Mouse (Mus musculus) right cerebral cortex, postnatal 10 days (tissue): ENCODE measurements around the gene Gm10428.
"Not testable (repeated sequence)": the region's sequence is repeated elsewhere in the genome, so short reads cannot be mapped to it uniquely, and the experiment has no call there.

Experiments
- DNase-seq, 2 experiments: peaks; one replicate each; pipeline ENCODE4 v3.0.0; 2021; ENCODE audit warnings: low spot score in 2 of 2

Gene Gm10428

DNA sequence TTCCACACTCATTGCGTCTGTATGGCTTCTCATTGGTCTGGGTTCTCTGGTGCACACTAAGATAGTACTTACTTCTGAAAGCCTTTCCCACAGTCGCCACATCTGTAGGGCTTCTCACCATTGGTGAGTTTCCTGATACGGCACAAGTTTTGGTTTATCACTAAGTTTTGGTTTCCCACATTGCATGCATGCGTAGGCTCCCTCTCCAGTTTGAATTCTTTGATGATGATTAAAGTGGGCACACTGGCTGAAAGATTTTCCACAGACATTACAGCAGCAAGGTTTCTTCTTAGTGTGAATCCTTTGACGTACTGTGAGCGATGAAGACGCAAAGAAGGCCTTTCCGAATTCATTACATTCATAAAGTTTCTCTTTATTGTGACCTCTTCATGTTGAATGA, at the start of gene Gm10428:
TSS of gene Gm10428 (plus strand) at position 321 of the 400 bp plus-strand sequence.
- no peak for DNase-seq

DNA sequence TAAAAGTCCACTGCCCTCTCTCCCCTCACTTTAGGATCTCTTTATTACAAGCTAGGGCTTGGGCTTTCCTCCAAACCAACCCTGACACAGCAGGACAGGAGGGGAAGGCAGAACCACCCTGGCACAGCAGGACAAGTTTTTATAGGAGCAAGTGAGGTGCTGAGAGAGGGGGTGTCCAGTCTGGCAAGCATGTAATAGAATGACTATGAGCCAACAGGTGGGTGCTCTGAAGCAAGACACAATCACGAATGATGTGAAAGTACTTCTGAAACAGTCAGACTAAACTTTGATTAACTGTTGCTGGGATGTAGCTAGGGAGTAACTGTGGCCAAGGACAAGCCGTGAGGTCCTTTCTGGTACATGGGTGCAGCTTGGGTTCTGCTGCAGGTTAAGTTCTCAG, 46.8 kb upstream of the Gm10428 start:
- no peak for DNase-seq

DNA sequence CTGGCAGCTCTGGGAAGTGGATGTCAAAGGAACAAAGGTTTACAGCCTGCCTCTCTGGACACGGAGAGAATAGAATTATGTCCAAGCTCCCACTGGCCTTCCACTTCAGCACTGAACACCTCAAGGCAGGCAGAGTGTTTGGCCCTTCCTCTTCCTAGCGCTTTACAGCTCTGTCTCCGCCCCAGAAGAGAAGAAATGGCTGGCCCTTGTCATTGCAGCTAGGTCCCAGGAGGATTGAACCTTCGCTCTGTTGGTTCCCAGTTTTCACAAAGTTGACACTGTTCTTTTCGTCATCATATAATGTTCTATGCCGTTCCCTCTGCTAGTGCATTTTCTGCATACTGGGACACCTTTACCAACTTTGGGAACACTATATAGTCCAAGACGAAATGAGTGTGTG, 44.6 kb upstream of the Gm10428 start:
- no peak for DNase-seq

DNA sequence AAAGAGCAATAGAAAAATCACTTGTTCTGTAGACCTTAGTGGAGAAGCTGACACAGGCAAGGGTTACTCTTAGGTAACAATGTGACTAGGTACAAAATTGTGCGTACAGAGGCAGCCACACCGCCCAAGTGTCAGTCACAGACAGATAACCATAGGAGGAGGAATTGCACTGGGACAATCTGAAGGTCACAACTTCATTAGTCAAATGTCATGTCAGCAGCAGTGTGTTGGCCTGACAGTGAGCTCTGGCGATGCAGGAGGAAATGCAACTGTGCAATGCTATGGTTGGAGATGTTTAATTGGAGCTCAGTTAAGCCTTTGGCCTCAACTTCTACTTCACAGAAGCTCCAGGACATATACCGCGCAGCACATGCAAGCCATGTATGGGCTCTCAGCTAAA, 42.2 kb upstream of the Gm10428 start:
- DNase-seq: no peak

DNA sequence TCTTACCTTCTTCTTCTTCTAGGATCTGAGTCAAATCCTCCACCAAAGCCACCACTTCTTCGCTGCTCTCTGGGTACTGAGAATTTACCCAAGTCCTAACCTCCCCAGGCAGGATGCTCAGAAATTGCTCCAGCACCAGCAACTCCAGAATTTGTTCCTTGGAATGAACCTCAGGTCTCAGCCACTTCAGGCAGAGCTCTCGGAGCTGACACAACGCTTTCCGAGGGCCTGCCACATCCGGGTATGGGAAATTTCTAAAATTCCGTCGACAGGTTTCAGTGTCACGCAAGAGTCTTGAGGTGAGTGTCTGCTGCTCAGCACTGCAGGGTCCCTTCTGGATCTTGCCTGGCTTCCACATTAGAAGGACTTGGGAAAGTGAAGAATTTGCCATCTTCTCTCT, 24.6 kb upstream of the Gm10428 start:
- DNase-seq: no peak

DNA sequence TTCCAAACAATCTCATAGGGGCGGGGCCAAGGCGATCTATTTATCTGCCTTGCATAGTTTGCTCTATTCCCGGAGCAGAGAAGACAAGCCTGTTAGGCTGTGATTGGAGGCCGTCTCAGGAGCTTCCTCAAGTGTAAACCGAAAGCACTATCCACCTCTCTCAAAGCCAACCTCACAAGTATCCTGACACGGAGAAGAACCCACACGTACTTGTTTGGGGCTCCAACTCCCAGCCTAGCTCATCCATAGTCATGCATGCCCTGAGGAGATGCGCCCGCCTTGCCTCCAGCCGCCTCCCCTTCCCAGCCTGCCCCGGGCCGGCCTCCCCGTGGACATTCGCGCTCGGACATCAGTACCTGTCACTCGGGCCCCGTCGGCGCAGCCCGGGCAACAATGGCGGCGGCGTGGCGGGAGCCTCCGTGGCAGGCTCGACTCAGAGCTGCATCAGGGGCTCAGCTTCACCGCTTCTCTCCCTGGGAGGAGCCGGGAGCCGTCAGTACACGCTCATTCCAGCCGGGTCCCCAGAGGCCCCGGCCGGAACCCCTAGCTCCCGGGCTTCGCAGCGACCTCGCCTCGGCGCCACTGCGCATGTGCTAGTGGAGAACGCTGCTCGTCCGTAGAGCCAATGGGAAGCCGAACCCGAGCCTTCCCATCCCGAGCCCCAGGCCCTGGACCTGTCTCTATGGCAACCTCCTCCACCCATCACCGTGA, 21.4 kb upstream of the Gm10428 start, which contains the start of gene Zfp287:
TSS of gene Zfp287 (minus strand) at position 595 of the 711 bp plus-strand sequence.
- DNase-seq: peak; percentile 95 to 97

DNA sequence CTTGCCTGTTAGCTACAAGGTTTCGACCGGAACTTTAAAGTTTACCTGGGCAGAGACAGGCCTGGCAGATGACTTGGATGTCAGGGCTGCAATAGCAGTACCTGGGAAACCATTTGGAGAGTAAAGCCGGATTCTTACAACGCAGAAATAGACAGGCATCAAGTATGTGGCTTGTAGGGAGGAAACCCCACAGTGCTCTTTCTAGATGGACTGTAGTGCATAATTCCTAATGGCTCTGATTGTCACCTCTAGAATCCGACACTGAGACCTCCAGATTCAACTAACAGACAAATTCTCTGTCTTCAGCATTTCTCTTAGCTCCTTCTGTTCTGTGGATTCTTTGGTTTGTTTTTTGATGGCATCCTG, 20.9 kb upstream of the Gm10428 start:
- no peak for DNase-seq

DNA sequence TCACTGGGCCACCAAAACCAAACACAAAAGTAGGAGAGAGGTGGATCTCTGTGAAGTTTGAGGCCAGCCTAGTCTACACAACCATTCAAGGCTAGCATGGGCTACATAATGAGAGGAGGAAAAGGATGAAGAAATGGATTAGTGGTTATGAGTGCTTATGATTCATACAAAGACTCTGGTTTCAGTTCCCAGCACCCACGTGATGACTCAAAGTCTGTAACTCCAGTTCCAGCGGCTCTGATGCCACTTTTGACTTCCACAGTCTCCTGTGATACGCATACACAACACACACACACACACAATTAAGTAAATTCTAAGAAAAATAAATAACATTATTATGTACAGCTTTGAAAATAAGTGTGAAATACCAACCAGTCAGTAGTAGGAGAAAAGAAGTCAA, 20.2 kb upstream of the Gm10428 start:
- no peak for DNase-seq

DNA sequence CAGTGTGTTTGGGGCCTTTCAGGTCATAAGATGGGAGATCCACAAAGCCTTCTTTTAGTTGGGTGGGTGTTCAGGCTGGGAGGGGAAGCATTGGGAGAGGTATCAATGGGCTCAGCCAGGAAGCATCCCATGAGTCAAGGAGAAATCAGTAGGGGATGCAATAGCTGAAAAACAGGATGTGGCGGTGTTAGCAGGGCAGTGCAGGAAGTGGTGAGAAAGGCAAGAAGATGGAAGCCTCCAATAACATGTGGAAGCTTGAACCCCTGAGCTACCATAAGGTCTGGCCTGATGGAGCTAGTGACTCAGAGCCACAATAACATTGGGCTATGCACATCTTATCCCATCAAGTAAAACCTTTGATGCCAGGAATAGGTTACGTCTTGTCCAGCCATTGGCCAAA, 11.7 kb upstream of the Gm10428 start:
- DNase-seq: no peak

DNA sequence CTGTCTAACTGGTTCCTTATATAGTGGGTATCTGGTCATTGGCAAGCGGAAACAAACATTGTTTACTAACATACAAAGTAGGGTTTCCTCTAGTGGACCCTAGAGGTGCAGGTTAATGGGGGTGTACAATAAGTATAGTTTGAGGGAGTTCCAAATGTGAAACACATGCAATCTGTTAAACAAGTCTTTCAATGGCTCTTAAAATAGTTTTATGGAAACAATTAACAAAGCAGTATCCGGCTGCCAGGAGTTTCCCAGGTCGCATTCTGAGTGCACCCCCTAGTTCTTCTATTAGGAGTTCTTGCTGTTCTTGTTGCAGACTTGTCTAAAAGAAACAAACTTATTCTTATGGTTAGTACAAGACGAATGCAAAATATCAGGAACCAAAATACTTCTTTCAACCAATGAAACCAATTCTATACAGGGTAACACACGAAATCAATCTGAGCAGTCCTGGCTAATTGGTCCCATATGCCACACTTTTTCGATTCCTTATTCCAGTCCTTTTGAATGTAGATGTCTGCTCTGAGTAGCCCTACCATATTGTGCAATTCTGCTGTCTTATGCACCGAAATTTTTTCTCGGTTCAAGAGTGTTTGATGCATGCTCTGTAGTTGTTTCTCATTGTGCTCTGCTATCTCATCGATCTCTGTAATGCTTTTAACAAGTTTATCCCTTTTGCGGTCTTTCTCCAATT, 10.5 kb upstream of the Gm10428 start:
- DNase-seq: no peak

DNA sequence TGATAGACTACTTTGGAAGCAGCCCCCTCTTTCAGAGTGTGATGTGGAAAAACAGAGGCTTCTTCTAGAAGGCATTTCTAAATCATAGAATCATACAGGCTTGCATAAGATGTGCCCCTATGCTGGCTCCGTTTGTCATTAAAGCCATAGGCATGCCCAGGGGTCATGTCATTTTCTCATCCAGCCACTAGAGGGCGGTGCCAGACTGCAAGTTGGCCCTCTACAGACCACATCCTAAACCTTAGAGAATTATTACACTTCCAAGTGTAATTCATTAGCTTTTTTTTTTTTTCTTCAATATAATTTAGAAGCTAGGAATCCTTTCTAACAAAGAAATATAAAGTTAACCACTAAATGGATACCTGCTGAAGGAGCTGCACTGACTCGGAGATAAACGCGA, 8.8 kb upstream of the Gm10428 start:
- peak; percentile 71 to 83 for DNase-seq

DNA sequence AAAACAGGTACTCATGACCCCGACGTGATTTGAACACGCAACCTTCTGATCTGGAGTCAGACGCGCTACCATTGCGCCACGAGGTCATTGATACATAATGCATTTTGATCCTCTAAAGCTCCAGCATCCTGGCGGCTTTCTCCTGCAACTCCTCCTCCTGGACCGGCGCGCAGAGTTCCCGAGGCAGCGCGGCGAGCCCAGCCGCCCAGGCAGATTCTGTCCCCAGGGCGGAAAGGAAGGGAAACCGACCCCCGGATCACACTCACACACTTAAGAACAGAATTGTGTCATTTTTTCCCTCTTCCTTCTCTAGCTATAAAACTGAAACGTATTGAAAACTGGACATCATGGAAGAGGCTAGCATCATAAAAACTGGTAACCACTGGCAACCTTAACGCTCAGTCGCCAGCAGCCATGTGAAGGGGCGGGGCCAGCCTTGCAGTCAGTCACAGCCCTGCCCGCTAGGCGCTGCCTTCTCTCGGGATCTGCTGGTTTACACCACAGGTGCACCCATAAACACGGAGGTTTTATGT, 6.8 kb upstream of the Gm10428 start:
- peak; percentile 79 to 81 for DNase-seq

DNA sequence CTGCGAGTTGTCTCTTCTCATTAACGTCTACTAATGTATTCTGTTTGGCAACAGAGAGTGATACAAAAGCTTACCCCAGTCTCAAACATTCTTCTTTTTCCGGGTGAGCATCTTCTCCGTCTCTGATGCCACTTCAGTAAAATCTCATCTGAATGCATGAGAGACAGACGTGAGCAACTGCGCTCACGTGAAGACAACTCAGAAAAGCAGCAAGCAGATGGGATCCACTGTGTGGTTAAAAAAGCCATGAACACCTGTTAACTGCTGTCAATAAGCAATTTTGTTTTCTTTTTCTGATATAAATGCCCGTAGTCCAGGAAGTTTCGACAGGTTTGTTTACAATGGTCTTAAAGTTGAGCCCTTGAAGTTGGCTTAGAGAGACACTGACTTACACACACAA, 5.7 kb upstream of the Gm10428 start:
- DNase-seq: no peak

DNA sequence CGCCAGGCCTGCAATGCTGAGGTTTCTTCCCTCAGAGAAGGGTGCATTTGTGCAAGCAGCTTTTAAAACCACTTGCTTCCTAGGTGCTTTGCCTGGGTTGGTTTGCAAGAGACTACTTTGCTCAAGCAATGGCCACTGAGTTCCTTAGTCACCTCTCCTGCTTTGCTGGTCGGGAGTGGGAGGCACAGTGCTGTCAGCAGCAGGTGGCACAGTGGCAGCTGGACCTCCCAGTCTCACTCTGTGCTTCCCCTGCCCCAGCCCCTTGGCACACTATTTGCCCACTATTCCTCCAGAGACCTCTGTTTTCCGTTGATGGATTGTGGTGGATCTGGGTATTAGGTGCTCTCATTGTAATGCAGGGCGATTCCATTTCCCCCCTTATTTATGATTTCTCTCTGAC, 4.8 kb upstream of the Gm10428 start:
- DNase-seq: no peak

DNA sequence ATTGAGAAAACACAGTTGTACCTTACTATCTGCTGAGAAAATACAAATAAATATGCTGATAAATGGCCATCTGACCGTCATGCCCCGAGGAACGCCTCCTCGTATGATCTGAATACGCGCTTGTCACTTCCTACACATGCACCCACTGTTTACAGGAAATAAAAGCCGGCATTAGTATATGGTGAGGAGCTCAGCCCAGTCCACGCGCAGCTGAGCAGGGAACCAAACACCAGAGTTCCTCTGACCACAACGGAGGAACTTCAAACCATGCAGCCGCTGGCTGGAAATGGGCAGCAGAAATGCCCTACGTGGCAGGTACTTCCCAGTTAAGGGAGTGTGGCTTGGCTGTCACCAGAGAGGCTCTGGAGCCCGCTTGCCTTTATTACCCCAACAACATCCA, 3.5 kb upstream of the Gm10428 start:
- DNase-seq: not testable (repeated sequence)

DNA sequence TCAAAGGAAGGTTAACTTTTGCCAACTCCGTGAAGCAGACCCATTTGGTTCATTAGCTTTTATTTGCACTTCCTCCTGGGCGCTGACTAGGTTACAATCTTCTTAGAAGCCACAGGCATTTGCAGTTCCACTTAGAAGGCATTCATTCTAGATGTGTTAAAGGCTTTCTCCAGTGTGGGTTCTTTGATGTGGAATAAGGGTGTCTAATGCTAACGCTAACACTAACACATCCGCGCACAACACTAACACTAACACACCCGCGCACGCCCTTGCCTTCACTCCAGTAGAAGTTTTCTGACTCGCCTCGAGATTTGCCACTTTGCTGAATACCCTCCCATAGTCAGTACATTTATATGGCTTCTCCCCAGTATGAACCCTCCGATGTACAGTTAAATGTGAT, 709 bp upstream of the Gm10428 start:
- no peak for DNase-seq

DNA sequence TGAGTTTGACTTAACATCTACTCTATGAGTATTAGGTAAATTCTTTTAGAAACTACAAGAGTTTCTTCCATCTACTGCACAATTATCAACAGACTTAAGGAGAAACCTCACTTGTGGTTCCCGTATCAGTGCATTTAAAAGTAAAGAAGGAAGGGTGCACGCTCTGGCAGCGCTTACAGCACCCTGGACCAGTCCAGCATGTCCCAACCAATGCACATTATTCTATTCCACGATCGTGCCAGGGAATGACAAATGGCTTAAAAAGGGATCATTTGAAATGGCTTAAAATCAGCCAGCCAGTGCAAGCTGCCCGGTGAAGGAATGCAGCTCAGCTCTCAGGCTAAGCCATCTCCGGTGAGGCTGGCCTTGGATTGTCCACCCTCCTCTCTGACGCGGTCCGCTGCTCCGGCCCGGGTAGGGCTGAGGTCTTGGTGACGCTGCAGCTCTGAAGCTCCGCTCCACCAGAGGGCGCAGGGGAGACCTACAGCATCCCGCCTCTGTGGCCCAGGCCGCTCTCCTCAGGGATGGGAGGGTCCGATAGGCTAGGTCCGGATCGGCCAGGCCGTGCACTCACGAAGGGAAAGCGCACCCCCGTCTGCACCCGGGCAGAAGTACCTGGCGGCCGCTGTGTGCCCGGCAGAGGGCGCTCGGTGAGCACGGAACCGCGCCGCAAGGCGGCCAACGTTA, 3.7 kb downstream of the Gm10428 start:
- peak; percentile 93 for DNase-seq

DNA sequence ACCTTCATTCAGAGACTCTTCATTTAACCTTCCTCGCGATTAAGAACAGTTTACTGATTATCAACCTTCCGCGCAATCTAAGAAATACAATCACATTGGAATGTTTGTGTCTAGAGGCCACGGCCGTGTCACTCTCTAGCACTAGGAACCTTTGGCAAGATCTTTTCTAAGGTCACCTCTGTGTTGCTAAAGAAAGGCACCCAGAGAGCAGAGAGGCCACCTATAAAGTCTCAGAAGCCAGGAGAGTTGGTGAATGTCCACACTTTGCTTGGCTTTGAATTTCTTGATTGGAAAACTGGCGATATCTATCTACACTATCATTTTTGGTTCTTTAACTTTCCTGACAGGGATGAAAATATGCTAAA, 4.2 kb downstream of the Gm10428 start:
- no peak for DNase-seq

DNA sequence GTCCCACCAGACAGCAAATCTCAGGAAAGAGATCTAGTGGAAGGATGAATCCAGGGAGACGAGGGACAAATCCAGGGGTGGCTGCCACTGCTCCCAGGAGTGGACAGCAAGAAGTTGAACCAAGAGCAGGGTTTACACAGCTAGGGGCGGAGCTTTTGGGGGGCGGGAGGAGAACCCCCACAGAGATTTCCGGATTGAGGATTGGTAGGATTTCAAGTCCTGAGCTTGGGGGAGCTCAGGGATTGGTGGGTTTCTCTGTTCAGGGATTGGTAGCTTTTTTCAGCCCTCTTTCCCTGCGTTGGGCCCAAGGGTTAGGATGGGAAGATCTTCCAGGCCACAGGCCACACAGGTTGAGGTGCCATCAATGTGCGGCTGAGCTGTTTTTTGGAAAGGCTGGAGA, 5.0 kb downstream of the Gm10428 start:
- DNase-seq: no peak

DNA sequence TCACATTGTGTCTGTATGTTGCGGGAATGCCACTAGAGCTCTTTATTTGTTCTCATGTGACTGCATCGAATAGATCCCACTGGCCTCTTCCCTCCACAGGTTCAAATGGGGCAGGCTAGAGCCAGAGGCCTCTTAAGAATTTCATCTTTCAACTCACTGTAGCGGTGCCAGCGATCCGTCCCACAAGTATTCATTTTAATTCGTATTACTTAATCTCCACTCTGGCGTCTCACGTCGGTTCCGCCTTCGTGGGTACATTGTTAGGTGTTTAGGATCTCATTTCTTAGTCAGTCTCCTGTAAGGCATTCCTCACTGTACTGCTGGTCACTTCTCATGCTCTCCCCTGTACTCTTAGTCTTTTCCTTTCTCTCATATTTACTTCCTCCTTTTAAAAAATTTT, 5.6 kb downstream of the Gm10428 start:
- DNase-seq: no peak

DNA sequence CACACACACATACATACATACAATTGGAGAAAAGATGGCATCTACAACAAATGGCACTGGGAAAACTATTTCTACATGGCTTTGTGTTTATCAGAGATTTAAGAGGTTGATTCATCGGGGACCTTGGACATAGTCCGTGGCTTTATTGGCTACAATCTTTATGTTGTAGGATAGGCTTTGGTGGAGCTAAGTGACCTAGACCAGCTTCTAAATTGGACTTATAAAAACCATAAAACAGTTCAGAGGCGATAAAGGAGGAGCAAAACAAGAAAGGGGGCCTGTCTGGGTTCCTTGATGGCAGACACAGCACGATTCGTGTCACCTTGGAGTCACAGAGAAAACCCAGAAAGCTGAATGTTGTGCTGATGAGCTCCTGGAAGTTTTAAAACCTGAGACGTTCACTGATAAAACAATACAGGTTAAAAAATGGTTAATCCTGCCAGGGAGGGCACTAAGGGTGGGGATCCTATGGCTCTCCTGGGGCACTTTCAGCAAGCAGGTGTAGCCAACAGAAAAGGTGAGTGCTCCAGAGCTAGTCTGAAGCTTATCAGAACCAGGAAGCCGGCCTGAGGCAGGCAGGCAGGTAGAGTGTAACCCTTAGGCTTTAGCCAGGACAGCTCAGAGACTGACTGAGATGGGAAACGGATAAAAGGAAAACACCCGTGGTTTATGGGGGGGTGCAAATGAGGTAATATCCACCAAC, 8.0 kb downstream of the Gm10428 start:
- no peak for DNase-seq

DNA sequence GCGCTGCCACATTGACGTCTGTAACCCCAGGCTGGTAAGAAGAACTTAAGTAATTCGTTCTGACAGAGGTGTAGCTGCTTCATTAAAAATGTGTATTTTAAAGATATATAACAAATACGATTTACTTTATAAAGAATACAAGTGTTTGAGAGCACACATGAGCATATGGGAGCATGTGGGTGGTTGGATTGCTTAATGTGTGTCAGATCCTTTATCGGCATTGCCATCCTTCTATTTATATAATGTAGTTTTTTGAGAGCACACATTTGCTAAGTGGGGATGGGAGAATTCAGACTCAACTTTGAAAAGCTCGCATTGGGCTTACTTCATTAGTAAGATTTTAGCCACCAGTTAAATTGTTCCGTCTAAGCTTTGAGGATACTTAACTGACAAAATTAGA, 23.6 kb downstream of the Gm10428 start:
- no peak for DNase-seq
